Mouse (Mus musculus): ENCODE results near the gene Sdf4.

Sdf4 gene

DNA sequence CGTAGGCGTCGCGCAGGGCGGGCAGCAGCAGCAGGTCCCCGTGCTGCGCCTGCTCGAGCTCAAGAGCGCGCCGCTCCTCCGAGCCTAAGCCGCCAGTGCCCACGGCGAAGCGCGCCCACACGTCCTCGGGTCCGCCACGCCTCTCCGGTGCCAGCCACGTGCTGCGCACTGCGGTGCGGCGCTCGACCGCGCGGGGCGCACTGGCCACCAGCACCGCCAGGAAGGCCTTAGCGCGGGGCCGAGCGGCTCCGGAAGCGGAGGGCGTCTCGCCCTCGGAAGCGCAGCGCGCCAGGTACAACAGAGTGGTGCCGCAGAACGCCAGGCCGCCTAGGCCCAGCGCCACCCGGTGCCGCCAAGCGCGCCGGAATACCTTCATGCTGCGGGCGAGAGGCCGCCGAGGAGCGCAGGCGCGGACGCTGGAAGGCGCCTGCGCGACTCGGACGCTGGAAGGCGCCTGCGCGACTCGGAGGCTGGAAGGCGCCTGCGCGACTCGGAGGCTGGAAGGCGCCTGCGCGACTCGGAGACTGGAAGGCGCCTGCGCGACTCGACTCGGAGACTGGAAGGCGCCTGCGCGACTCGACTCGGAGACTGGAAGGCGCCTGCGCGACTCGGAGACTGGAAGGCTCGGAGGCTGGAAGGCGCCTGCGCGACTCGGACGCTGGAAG lies at the start of gene Sdf4, which contains the start of gene B3galt6:
Gene Sdf4, plus strand, starts transcription at position 632 of the 665 bp plus-strand sequence.
Gene B3galt6, minus strand, starts transcription at position 409 of the 665 bp plus-strand sequence.
- peak; percentile 83 for DNase-seq

GRCm38 (mm10) chr4:155943049-155943452 lies 49.6 kb upstream of the Sdf4 start:
- DNase-seq: peak; percentile 22

GRCm38 (mm10) chr4:155943534-155944249 lies 49.0 kb upstream of the Sdf4 start, which contains the start of gene Ube2j2:
Gene Ube2j2, plus strand, starts transcription at chr4:155943831.
- peak; percentile 95 for DNase-seq

- DNase-seq: no peak
Measured at GRCm38 (mm10) chr4:155944271-155944670, 48.4 kb upstream of the Sdf4 start.

GRCm38 (mm10) chr4:155947094-155947493 lies 45.6 kb upstream of the Sdf4 start:
- DNase-seq: no peak

DNA sequence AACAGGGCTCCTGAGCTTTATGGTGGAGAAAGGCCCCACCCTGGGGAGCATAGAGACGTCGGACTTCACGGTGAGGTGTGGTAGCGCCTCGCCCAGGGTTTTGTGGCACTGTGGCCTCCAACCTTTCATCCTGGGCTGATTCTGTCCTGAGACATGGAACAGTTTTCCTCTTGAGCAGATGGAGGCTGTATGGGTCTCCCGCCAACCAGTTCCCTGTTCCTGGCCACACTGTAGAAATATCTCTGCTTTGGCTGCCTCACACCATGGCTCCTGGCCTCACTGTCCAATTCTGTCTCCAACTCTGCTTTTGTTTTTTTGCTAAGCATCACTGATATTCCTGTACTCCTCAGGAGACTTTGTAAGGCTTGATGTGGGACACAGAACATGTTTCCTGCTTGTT lies 37.2 kb upstream of the Sdf4 start:
- DNase-seq: no peak

DNA sequence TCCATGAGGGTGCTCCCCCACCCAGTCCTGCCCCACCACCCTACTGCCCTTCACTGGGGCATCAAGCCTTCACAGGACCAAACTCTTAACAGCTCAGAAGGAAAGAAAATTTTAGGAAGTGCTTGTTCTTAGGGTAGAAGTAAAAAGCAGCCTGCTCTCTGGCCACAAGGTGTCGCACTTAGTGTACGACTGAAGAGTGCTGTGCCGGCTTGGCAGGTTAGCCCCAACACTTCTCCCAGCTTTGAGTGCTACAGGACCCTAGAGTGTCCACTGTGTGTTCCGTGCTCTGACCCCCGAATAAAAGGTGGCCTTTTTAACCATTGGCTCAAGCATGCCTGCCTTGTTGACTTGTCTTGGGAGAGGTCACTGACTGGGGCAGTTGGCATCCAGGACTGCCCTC lies 33.4 kb upstream of the Sdf4 start:
- DNase-seq: peak; percentile 83

- peak; percentile 49 for DNase-seq
Measured at GRCm38 (mm10) chr4:155962167-155962971, 30.3 kb upstream of the Sdf4 start, which contains the start of gene C1qtnf12. Gene C1qtnf12, plus strand, starts transcription at chr4:155962318.

DNA sequence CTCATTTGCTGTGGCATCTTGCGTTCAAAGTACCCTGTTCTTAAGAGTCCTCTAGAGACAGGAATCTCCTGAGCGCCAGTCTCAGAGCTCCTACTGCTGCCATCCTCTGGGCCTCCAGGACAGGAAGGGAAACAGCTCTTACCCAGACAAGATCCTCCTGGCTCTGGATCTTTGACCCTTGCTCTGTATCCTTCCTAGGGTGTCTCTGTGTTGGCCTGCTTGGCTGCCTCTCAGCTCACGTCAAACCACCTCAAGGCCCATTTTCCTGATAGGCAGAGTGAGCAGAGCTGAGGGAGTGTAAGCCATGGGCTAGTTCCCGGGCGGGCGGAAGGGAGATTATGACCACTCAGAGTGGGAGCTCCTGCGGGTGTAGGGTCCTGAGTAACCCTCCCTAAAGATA lies 29.6 kb upstream of the Sdf4 start:
- no peak for DNase-seq

- DNase-seq: no peak
Measured at GRCm38 (mm10) chr4:155964396-155964795, 28.3 kb upstream of the Sdf4 start.

DNA sequence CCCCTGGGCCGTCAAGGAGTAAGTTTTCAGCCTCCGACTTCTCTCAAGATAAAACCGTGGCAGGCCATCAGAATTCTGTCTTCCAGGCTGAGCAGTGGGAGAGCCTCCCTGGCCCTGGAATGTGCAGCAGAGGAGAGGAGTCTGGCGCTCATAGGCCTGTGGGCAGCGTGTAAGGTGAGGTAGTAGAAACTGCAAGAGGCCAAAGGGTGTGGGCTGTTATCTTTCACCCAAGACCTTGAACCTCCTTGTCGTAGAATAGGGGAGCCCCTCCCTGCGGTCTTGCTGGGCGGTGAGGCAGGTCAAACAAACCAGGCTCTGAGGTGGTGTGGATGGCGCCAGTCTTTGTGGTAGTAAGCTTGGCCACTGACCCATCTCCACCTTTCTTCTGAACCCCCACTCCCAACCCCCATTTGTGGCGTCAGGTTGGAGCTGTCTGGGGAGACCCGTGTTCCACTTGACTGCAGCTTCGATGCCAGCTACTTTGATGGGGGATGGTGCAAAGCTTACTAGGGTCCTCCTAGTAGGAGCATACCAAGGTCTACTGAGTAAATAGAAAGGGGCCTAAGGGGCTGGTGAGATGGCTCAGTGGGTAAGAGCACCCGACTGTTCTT lies 23.5 kb upstream of the Sdf4 start:
- DNase-seq: no peak

DNA sequence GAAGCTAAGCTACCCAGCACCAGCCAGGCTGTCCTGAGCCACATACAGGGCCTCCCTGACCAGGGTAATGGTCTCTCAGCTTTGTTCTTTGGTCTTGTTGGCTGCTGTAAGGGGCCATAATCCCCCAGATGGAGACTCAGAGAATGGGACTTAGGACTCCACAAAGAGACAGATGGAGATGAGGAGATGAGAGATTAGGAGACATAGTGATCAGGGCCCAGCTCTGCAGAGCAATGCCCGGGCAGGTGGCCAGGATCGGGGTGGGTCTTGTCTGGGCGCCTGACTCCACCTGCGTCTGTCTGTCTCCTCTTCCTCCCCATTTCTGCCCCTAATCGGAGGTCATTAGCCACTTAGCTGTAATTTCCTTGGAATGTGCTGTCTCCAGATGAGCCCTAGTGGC lies 22.4 kb upstream of the Sdf4 start:
- no peak for DNase-seq

DNA sequence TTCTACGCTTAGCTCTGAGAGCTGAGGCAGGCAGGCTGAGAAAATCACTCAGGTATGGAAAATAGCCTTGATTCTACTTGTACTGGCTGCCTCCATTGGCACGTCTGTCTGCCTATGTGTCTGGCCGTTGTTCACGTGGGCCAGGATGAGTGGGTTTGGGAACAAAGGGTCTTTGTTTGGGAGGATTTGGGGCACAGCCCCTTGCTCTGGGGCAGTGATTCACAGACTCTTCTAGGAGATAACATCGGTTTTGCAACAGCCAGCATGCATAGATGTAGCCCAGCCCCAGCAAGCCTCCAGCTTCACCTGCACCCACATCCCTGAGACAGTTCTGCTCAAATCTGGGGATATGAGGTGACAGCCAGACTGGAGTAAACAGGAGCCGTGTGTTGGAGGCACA lies 20.0 kb upstream of the Sdf4 start:
- no peak for DNase-seq

GRCm38 (mm10) chr4:155973239-155973638 lies 19.4 kb upstream of the Sdf4 start:
- DNase-seq: no peak

DNA sequence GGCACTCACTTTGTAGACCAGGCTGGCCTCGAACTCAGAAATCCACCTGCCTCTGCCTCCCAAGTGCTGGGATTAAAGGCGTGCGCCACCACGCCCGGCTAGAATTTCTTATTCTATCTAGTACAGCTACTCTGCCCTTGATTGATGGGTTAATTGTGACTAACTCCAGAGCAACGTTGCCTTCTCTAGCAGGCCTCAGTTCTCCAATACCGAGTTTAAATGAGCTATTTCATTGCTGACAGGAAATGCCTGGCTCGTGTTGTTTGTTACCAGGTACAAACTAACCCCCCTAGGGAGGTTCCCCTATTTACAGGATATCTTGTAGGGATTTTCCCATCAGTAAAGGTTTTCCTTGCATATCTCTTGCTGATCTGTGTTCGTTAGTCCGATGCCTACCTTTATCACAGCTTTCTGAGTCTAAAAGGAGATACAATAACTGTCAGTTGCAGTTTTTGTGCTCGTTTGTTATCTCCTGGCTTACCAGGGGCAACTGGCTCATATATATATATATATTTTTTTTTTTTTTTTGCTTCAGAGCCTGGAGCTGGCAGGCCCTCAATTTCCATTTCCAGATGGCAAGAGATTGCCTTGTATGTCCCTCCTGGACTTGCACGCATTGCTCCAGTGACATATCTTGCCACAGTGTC lies 11.1 kb upstream of the Sdf4 start:
- no peak for DNase-seq

- no peak for DNase-seq
Measured at GRCm38 (mm10) chr4:155983788-155984187, 8.9 kb upstream of the Sdf4 start.

DNA sequence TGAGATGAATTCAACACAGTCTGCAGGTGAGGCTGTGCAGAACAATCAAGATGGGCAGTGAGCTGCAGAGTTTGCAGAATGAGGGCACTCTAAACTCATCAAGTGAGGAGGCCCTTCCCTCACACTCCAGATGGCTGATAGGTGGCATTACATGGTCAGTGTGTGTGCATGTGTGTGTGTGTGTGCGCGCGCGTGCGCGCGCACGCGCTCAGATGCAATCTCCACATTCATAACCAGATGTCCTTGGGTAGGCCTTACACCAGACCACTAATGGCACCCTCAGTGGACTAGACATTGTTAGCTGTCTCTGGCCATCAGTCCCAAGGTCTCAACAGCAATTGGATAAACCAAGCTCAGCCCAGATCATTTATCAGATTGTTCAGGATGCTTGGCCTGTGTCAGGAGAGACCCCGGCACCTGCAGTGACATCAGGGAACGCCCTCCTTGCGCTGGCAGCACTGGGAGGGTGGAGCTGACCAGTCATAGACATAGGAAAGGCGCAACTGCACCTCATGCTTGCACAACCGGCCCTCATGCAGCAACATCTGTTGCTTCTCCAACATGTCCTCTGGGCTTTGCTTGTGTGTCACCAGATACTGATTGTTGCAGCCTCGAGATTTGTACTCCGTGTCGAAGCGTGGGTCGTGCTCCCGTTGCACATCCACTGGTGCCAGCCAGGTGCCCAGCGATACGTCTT lies 1.3 kb upstream of the Sdf4 start:
- DNase-seq: peak; percentile 8

DNA sequence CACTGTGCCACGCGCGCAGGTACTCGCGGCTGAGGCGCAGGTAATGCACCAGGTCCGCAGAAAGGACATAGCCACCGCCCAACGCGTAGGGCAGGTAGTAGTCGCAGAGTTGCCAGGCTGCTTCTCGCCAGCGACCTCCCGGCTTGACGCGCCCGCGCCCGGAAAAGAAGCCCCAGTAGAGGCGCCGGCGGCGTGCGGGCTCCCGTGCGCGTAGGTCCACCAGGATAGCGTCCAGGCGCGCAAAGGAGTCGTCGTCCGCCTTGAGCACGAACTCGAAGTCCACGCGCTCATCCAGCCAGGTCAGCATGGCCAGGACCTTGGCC lies 803 bp upstream of the Sdf4 start:
- no peak for DNase-seq

DNA sequence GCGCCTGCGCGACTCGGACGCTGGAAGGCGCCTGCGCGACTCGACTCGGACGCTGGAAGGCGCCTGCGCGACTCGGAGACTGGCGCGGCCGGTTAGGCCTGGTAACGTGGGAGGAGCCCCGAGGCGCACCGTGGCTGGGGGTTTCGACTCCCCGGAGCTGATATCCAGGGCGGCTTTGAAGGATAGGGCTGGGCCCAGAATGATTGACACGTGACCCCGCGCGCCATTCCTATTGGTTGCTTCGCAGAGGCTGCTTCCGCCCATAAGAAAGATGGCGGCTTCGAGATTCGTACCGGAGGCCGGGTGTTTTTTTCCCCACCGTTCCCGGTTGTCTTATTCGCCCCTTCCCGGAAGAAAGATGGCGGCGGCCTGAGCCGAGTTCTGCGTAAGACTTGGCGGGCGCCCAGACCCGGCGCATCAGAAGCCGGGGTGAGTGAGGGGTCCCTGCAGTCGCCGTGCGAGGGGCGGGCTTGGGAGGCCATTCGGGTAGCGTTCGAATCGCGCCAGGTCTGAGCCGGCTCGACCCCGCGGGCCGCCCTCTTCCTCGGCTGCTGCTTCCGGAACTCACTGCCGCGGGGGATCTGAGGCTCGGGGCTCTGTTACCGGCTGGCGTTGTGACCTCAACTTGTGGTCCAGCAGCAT lies 355 bp downstream of the Sdf4 start:
- DNase-seq: peak; percentile 97

DNA sequence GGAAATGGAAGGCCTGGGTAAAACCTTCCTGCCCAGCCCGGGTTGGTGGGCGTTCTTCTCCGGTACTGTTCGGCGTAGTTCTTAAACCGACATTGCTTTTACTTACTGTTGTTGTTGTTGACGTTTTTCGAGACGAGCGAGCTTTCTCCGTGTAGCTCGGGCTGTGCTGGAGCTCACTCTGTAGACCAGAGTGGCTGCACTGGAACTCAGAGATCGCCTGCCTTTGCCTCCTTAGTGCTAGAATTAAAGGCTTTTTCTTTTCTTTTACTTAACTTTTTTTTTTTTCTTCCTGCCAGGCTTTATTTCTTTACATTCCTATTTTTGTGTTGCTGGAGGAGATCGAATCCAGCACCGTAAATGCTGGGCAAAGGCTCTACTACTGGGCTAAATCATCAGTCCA lies 934 bp downstream of the Sdf4 start:
- DNase-seq: no peak

DNA sequence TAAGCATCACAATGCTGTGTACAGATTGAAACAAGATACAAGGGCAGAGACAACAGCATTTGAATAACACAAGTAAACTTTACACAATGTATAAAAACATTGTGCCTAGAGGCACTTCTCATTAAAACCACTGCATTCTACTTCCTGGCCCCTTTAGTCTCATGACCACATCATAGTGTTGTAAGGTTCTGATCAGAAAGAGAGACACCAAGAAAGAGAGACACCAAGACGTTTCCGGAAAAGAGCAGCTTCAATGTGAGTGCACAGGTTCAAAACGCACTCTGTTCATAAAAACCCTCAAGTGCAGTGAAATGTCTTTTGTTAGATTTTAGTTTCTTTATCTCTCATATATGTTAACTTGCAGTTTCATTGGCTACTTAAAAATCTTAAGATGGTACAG lies 11.4 kb downstream of the Sdf4 start:
- DNase-seq: no peak

- DNase-seq: no peak
Measured at GRCm38 (mm10) chr4:156008369-156008768, 15.7 kb downstream of the Sdf4 start.
